Mouse (Mus musculus): ENCODE measurements at regions not wholly inside any gene's neighbourhood (a gene's known extent, or its start where the extent isn't known, plus 50 kb on each side); places are given as distances from the start of the nearest gene placed in this dataset.

- DNase-seq, result no peak
These were observed 53.0 kb upstream of the Mon1b start for GRCm38 (mm10) chr8:113582180-113582975.

GRCm38 (mm10) chr8:113583801-113584200, 51.6 kb upstream of the Mon1b start:
- DNase-seq, result no peak
